9 mouse cellular contexts compared by ENCODE assay signal in genomic region chr5:134620457-134620856, GRCm38 (mm10).
"Had no signal": no experiment of that assay in that cellular context is flagged by ENCODE, and none has a peak within 500 bp of the region (broad histone marks: within the 10 kb centered on the region; RNA-seq: fewer than 3 reads in every experiment).

No protein-coding gene starts in this region.

- H3K4me3 ChIP-seq: limb, embryonic 10.5 days; liver, embryonic 15.5 days; midbrain, embryonic 13.5 days; stomach, embryonic 15.5 days had no signal

- H3K9me3 ChIP-seq: limb, embryonic 10.5 days; liver, embryonic 15.5 days; midbrain, embryonic 13.5 days; stomach, embryonic 15.5 days had no signal

- H3K4me2 ChIP-seq: liver, embryonic 11.5 days; liver, embryonic 15.5 days; midbrain, embryonic 13.5 days; stomach, embryonic 15.5 days had no signal

- H3K4me1 ChIP-seq: limb, embryonic 10.5 days; midbrain, embryonic 13.5 days; stomach, embryonic 15.5 days had no signal

- DNase-seq: kidney, postnatal 25 days; lung, adult 2 months; right cerebral cortex, postnatal 14 days; thymus, postnatal 36 days had no signal

- H3K27me3 ChIP-seq: liver, embryonic 15.5 days; midbrain, embryonic 13.5 days; stomach, embryonic 15.5 days had no signal

- H3K27ac ChIP-seq: limb, embryonic 10.5 days; liver, embryonic 15.5 days; midbrain, embryonic 13.5 days; stomach, embryonic 15.5 days had no signal

- H3K9ac ChIP-seq: liver, embryonic 15.5 days; midbrain, embryonic 13.5 days; stomach, embryonic 15.5 days had no signal

- ATAC-seq: midbrain, embryonic 13.5 days had no signal
